Mouse (Mus musculus): Measurements from ENCODE around the gene Igsf9. TPM values are rescaled to one million over a fixed set of nuclear protein-coding genes. Genes with fewer than 3 reads are reported as not detected.

Gene Igsf9
- polyA plus RNA-seq, 1 experiment from 2014 or later: 109 TPM

- Histone ChIP-seq H3K4me1 (ENCODE audit: control insufficient read depth, insufficient read depth, low read length) (peaks cover 31% of the 10 kb centered on the region), H3K36me3 (ENCODE audit: control insufficient read depth, insufficient read depth, low read length) (peaks cover 14% of the 10 kb centered on the region; the same call in 1 of the 2 replicates), H3K4me3 (ENCODE audit: low read length) (peak overlapping the region; percentile 79), H3K9me3 (ENCODE audit: control insufficient read depth, low read length) (no peaks in the 10 kb centered on the region), H3K27me3 (replicated peaks; ENCODE audit: control insufficient read depth, insufficient read depth, low read length) (no peaks in the 10 kb centered on the region), H3K9ac (ENCODE audit: low read depth, low read length) (peak overlapping the region; percentile 86), H3K4me2 (ENCODE audit: low read depth, low read length) (peak overlapping the region; percentile 64), H3K27ac (ENCODE audit: low read length) (peak overlapping the region; percentile 93)
- ATAC-seq: peak; percentile 43
- whole genome bisulfite sequencing: 2% methylated on average over 56 of the region's 56 CpGs
Measured at GRCm38 (mm10) chr1:172500451-172501370, 19.1 kb downstream of the Igsf9 start.

GRCm38 (mm10) chr1:172501371-172502144 is 20.0 kb downstream of the Igsf9 start:
- WGBS: 24% methylated on average over 13 of the region's 13 CpGs
- peak; percentile 7; the same call in 1 of the 2 replicates for ATAC-seq
- Histone ChIP-seq H3K4me1 (ENCODE audit: control insufficient read depth, insufficient read depth, low read length) (peaks cover 31% of the 10 kb centered on the region), H3K9ac (ENCODE audit: low read depth, low read length) (peak overlapping the region; percentile 86), H3K4me3 (ENCODE audit: low read length) (peak overlapping the region; percentile 79), H3K36me3 (ENCODE audit: control insufficient read depth, insufficient read depth, low read length) (peaks cover 15% of the 10 kb centered on the region; the same call in 1 of the 2 replicates), H3K27ac (ENCODE audit: low read length) (peak overlapping the region; percentile 93), H3K27me3 (replicated peaks; ENCODE audit: control insufficient read depth, insufficient read depth, low read length) (no peaks in the 10 kb centered on the region), H3K9me3 (ENCODE audit: control insufficient read depth, low read length) (no peaks in the 10 kb centered on the region), H3K4me2 (ENCODE audit: low read depth, low read length) (peak overlapping the region; percentile 64)

- Histone ChIP-seq H3K36me3 (ENCODE audit: control insufficient read depth, insufficient read depth, low read length) (peaks cover 21% of the 10 kb centered on the region), H3K9me3 (ENCODE audit: control insufficient read depth, low read length) (no peaks in the 10 kb centered on the region), H3K4me1 (ENCODE audit: control insufficient read depth, insufficient read depth, low read length) (peaks cover 31% of the 10 kb centered on the region), H3K27me3 (replicated peaks; ENCODE audit: control insufficient read depth, insufficient read depth, low read length) (no peaks in the 10 kb centered on the region), H3K27ac (ENCODE audit: low read length) (peak overlapping the region; percentile 93), H3K4me3 (ENCODE audit: low read length) (peak overlapping the region; percentile 79), H3K9ac (ENCODE audit: low read depth, low read length) (peak overlapping the region; percentile 86), H3K4me2 (ENCODE audit: low read depth, low read length) (peak overlapping the region; percentile 64)
- 19% methylated on average over 13 of the region's 13 CpGs for WGBS
- ATAC-seq: peak; percentile 14
Measured at GRCm38 (mm10) chr1:172502145-172503110, 20.8 kb downstream of the Igsf9 start.

- Histone ChIP-seq H3K4me1 (ENCODE audit: control insufficient read depth, insufficient read depth, low read length) (peaks cover 34% of the 10 kb centered on the region), H3K27me3 (replicated peaks; ENCODE audit: control insufficient read depth, insufficient read depth, low read length) (no peaks in the 10 kb centered on the region), H3K9ac (ENCODE audit: low read depth, low read length) (peak overlapping the region; percentile 86), H3K4me3 (ENCODE audit: low read length) (peak overlapping the region; percentile 79), H3K9me3 (ENCODE audit: control insufficient read depth, low read length) (no peaks in the 10 kb centered on the region), H3K4me2 (ENCODE audit: low read depth, low read length) (peak overlapping the region; percentile 64), H3K36me3 (ENCODE audit: control insufficient read depth, insufficient read depth, low read length) (peaks cover 28% of the 10 kb centered on the region), H3K27ac (ENCODE audit: low read length) (peak overlapping the region; percentile 93)
- ATAC-seq: peak; percentile 5
- 13% methylated on average over 14 of the region's 14 CpGs for WGBS
Measured at GRCm38 (mm10) chr1:172503111-172503997, 21.8 kb downstream of the Igsf9 start.

GRCm38 (mm10) chr1:172504756-172505155 is 23.2 kb downstream of the Igsf9 start:
- Histone ChIP-seq H3K9ac (ENCODE audit: low read depth, low read length) (no peak overlapping the region), H3K4me1 (ENCODE audit: control insufficient read depth, insufficient read depth, low read length) (peaks cover 34% of the 10 kb centered on the region), H3K36me3 (ENCODE audit: control insufficient read depth, insufficient read depth, low read length) (peaks cover 28% of the 10 kb centered on the region), H3K9me3 (ENCODE audit: control insufficient read depth, low read length) (no peaks in the 10 kb centered on the region), H3K27me3 (replicated peaks; ENCODE audit: control insufficient read depth, insufficient read depth, low read length) (no peaks in the 10 kb centered on the region), H3K4me2 (ENCODE audit: low read depth, low read length) (no peak overlapping the region), H3K27ac (ENCODE audit: low read length) (no peak overlapping the region), H3K4me3 (ENCODE audit: low read length) (no peak overlapping the region)
- 81% methylated on average over 8 of the region's 8 CpGs for WGBS
- ATAC-seq: no peak

- ATAC-seq: no peak
- 64% methylated on average over 5 of the region's 5 CpGs for WGBS
- peaks cover 26% of the 10 kb centered on the region for H3K4me1 ChIP-seq (ENCODE audit: control insufficient read depth, insufficient read depth, low read length)
Measured at GRCm38 (mm10) chr1:172507001-172507400, 25.4 kb downstream of the Igsf9 start.

GRCm38 (mm10) chr1:172507701-172508100 is 26.1 kb downstream of the Igsf9 start:
- 91% methylated on average over 3 of the region's 3 CpGs for WGBS
- no peak overlapping the region for H3K27ac ChIP-seq (ENCODE audit: low read length)
- H3K27me3 ChIP-seq (replicated peaks; ENCODE audit: control insufficient read depth, insufficient read depth, low read length): no peaks in the 10 kb centered on the region
- peaks cover 19% of the 10 kb centered on the region for H3K4me1 ChIP-seq (ENCODE audit: control insufficient read depth, insufficient read depth, low read length)
- no peak overlapping the region for H3K4me3 ChIP-seq (ENCODE audit: low read length)
- ATAC-seq: no peak
- no peak overlapping the region for H3K4me2 ChIP-seq (ENCODE audit: low read depth, low read length)
- H3K36me3 ChIP-seq (ENCODE audit: control insufficient read depth, insufficient read depth, low read length): peaks cover 28% of the 10 kb centered on the region
- H3K9ac ChIP-seq (ENCODE audit: low read depth, low read length): no peak overlapping the region
- no peaks in the 10 kb centered on the region for H3K9me3 ChIP-seq (ENCODE audit: control insufficient read depth, low read length)

More at GRCm38 (mm10) chr1:172507001-172507400, 25.4 kb downstream of the Igsf9 start:
- Histone ChIP-seq H3K4me2 (ENCODE audit: low read depth, low read length) (no peak overlapping the region), H3K4me3 (ENCODE audit: low read length) (no peak overlapping the region), H3K27ac (ENCODE audit: low read length) (no peak overlapping the region), H3K27me3 (replicated peaks; ENCODE audit: control insufficient read depth, insufficient read depth, low read length) (no peaks in the 10 kb centered on the region), H3K9me3 (ENCODE audit: control insufficient read depth, low read length) (no peaks in the 10 kb centered on the region), H3K36me3 (ENCODE audit: control insufficient read depth, insufficient read depth, low read length) (peaks cover 28% of the 10 kb centered on the region), H3K9ac (ENCODE audit: low read depth, low read length) (no peak overlapping the region)

DNA sequence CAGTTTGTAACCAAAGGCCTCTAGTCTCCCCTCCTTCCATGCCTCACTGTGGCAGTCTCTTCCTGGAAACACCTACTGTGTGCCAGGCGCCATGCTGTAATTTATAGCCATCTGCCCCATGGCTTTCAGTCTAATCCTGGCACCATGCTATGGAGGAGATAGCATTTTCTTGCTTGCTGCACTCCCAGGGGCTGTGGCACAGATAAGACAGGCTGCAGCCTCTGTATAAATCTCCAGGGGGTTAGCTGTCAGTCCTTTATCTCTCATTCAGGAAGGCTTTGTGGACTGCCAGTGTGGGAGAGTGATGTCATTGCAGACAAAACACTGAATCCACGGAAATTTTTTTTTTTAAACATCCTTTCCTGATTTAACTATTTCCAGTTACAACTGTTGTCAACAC is 26.6 kb downstream of the Igsf9 start:
- H3K4me3 ChIP-seq (ENCODE audit: low read length): no peak overlapping the region
- no peaks in the 10 kb centered on the region for H3K27me3 ChIP-seq (replicated peaks; ENCODE audit: control insufficient read depth, insufficient read depth, low read length)
- no peak overlapping the region for H3K27ac ChIP-seq (ENCODE audit: low read length)
- 43% methylated on average over 2 of the region's 2 CpGs for WGBS
- H3K4me1 ChIP-seq (ENCODE audit: control insufficient read depth, insufficient read depth, low read length): peaks cover 19% of the 10 kb centered on the region
- no peak overlapping the region for H3K4me2 ChIP-seq (ENCODE audit: low read depth, low read length)
- H3K9me3 ChIP-seq (ENCODE audit: control insufficient read depth, low read length): no peaks in the 10 kb centered on the region
- peaks cover 28% of the 10 kb centered on the region for H3K36me3 ChIP-seq (ENCODE audit: control insufficient read depth, insufficient read depth, low read length)
- no peak overlapping the region for H3K9ac ChIP-seq (ENCODE audit: low read depth, low read length)
- no peak for ATAC-seq

All from intestine, embryonic 16.5 days (tissue).